Comparison of ENCODE assay signal across 23 mouse cellular contexts in genomic region chr3:52066142-52066541, GRCm38 (mm10).
"Had no signal": no experiment of that assay in that cellular context is flagged by ENCODE, and none has a peak within 500 bp of the region (broad histone marks: within the 10 kb centered on the region; RNA-seq: fewer than 3 reads in every experiment).

No protein-coding gene starts in this region.

- H3K4me3 ChIP-seq: layer of hippocampus, adult 2 months; limb, embryonic 10.5 days; limb, embryonic 13.5 days; liver, embryonic 12.5 days; liver, embryonic 15.5 days; lung, embryonic 15.5 days; megakaryocyte, embryonic 14.5 days; midbrain, embryonic 15.5 days; myocyte; neural tube, embryonic 13.5 days; stomach, embryonic 15.5 days had no signal

- H3K9me3 ChIP-seq: limb, embryonic 10.5 days; limb, embryonic 13.5 days; liver, embryonic 12.5 days; liver, embryonic 15.5 days; lung, embryonic 15.5 days; megakaryocyte, embryonic 14.5 days; midbrain, embryonic 15.5 days; neural tube, embryonic 13.5 days; stomach, embryonic 15.5 days had no signal

- H3K9ac ChIP-seq: limb, embryonic 13.5 days; liver, embryonic 12.5 days; liver, embryonic 15.5 days; lung, embryonic 15.5 days; midbrain, embryonic 15.5 days; neural tube, embryonic 13.5 days; stomach, embryonic 15.5 days had no signal

- H3K36me3 ChIP-seq: limb, embryonic 10.5 days; limb, embryonic 13.5 days; liver, embryonic 12.5 days; liver, embryonic 15.5 days; lung, embryonic 15.5 days; midbrain, embryonic 15.5 days; neural tube, embryonic 13.5 days; stomach, embryonic 15.5 days had no signal

- H3K27me3 ChIP-seq: limb, embryonic 13.5 days; lung, embryonic 15.5 days; midbrain, embryonic 15.5 days; neural tube, embryonic 13.5 days; stomach, embryonic 15.5 days had no signal

- DNase-seq: kidney, adult 2 months; kidney, postnatal 25 days; layer of hippocampus, adult 9-11 months; liver; lung, adult 18-20 months; lung, postnatal 10 days; lung, postnatal 36 days; right cerebral cortex, adult 18-20 months; right cerebral cortex, postnatal 14 days; right cerebral cortex, postnatal 4 days had no signal

- ATAC-seq: liver, embryonic 12.5 days; midbrain, embryonic 15.5 days had no signal

- H3K4me2 ChIP-seq: limb, embryonic 13.5 days; liver, embryonic 12.5 days; liver, embryonic 15.5 days; lung, embryonic 15.5 days; midbrain, embryonic 11.5 days; midbrain, embryonic 15.5 days; neural tube, embryonic 13.5 days; stomach, embryonic 15.5 days had no signal

- H3K27ac ChIP-seq: kidney, postnatal 0 days; layer of hippocampus, adult 2 months; limb, embryonic 10.5 days; limb, embryonic 13.5 days; liver, embryonic 12.5 days; liver, embryonic 15.5 days; lung, embryonic 15.5 days; midbrain, embryonic 15.5 days; neural tube, embryonic 13.5 days; stomach, embryonic 15.5 days had no signal
